Mouse (Mus musculus): ENCODE measurements around the gene Gm20379. TPM values are rescaled to one million over a fixed set of nuclear protein-coding genes. Genes with fewer than 3 reads are reported as not detected.

Gm20379 gene
- polyA plus RNA-seq (2017; shearing (Covaris generic)): 0.65 TPM

DNA sequence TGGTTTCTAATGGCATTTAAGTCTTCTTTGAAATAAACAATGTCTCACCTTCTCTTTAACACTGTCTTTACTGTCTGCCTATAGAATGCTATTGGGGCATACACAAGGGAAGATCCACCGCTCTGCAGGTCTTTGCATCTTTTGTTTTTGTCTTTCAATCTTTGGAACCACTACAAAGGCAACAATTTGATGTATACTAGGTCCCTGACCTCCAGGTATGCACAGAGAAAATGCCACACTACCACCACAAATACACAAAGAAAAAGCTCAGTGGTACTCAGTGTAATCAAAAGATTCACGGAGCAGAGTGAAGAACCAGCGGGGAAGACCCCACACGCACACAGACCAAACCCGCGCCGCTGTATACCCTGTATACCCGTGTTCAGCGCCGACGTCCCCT is at the start of gene Gm20379:
Gm20379 (plus strand) TSS at position 301 of the 400 bp plus-strand sequence.

GRCm38 (mm10) chr13:92354456-92355271 is 48.9 kb downstream of the Gm20379 start, which contains the start of the genes Dhfr and Msh3:
Gene Dhfr, plus strand, starts transcription at chr13:92354726.
Gene Msh3, minus strand, starts transcription at chr13:92355003.

Other genes with a start within 250 kb of the Gm20379 start
- gene Rasgrf2, start 174.3 kb upstream of the Gm20379 start, polyA plus RNA-seq (2017; shearing (Covaris generic)): 3.2 TPM
- 1.0 TPM for gene Dhfr, start 48.7 kb downstream of the Gm20379 start, polyA plus RNA-seq (2017; shearing (Covaris generic))
- gene Msh3, start 49.0 kb downstream of the Gm20379 start, polyA plus RNA-seq (2017; shearing (Covaris generic)): 26.2 TPM
- gene Ankrd34b, start 119.9 kb downstream of the Gm20379 start, polyA plus RNA-seq (2017; shearing (Covaris generic)): not detected
- 8.2 TPM for gene Fam151b, start 178.0 kb downstream of the Gm20379 start, polyA plus RNA-seq (2017; shearing (Covaris generic))
- 14.1 TPM for gene Zfyve16, start 224.9 kb downstream of the Gm20379 start, polyA plus RNA-seq (2017; shearing (Covaris generic))

Data from effector memory CD4-positive, alpha-beta T cell, adult 7 months (primary cell).